Mouse (Mus musculus) spleen, adult 2 months (tissue): ENCODE data around the gene 2700081O15Rik.

Source experiments
- CTCF ChIP-seq: fragments of 200-500 bp; IDR thresholded peaks from 2 replicates; pipeline ENCODE4 v1.5.1; 2011; ENCODE audit warnings: mild to moderate bottlenecking, inconsistent platforms; ENCODE audit not compliant: insufficient read depth, insufficient read length, insufficient replicate concordance; ENCODE audit errors: extremely low read depth
- POLR2A ChIP-seq: fragments of 200-500 bp; IDR thresholded peaks from 2 replicates; pipeline ENCODE4 v1.6.1; 2011; ENCODE audit warnings: low read depth, low read length, inconsistent platforms

DNA sequence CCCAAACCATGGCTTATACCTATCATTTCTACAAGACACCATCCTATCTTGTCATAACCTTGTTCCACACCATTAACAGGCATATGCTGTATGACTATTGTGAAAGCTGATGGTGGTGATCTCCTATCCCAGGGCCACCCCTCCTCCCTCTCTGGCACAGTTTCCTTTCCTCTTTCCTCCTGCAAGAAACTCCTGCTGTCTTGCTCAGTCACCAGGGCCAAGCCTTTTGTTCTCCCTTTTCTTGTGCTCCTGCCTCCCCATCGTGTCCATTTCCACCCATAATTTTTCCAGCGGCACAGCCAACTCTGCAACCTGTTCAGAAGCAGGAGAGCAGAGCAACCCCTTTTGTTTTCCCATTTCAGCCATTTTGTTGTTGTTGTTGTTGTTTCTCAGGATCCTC is 31.4 kb upstream of the 2700081O15Rik start:
- no peak for TF ChIP-seq CTCF
- TF ChIP-seq POLR2A, result no peak
